Mouse (Mus musculus) kidney, adult 2 months (tissue): Measurements from ENCODE around the gene Cdc42bpg. TPM values are rescaled to one million over a fixed set of nuclear protein-coding genes. Genes with fewer than 3 reads are reported as not detected.

Experiments used
- DNase-seq: peaks from one replicate; pipeline ENCODE4 v3.0.0; 2021
- H3K27ac ChIP-seq: fragments of 200-500 bp; 2 replicates; pipeline ENCODE4 v1.5.1; 2012; ENCODE audit warnings: low read depth, low read length, control low read depth, inconsistent platforms; ENCODE audit not compliant: insufficient read depth
- H3K27me3 ChIP-seq: fragments of 200-500 bp; replicated peaks from 2 replicates; pipeline ENCODE4 v1.6.1; 2012; ENCODE audit warnings: mild to moderate bottlenecking, moderate library complexity, low read length, inconsistent platforms; ENCODE audit not compliant: control insufficient read depth, insufficient read depth
- H3K36me3 ChIP-seq: fragments of 200-500 bp; 2 replicates; pipeline ENCODE4 v1.6.1; 2012; ENCODE audit warnings: mild to moderate bottlenecking, moderate library complexity, low read length, inconsistent platforms; ENCODE audit not compliant: control insufficient read depth, insufficient read depth
- H3K4me1 ChIP-seq: fragments of 200-500 bp; 2 replicates; pipeline ENCODE4 v1.6.1; 2011; ENCODE audit warnings: low read length; ENCODE audit not compliant: control insufficient read depth, insufficient read depth
- H3K4me3 ChIP-seq: fragments of 200-500 bp; 2 replicates; pipeline ENCODE4 v1.5.1; 2011; ENCODE audit warnings: mild to moderate bottlenecking, low read depth, low read length, control low read depth; ENCODE audit not compliant: insufficient read depth
- CTCF ChIP-seq: fragments of 200-500 bp; conservative IDR thresholded peaks from 2 replicates; pipeline ENCODE4 v1.5.1; 2011; ENCODE audit warnings: low read depth, mild to moderate bottlenecking, control low read depth, low read length, moderate library complexity, mixed read lengths; ENCODE audit not compliant: insufficient read depth, insufficient read length
- POLR2A ChIP-seq: fragments of 200-500 bp; IDR thresholded peaks from one replicate; pipeline ENCODE4 v1.6.1; 2011; ENCODE audit warnings: low read depth, low read length, control low read depth
- WGBS: fragments of 180-500 bp; shearing (Covaris S2); methylation state at CpG from one replicate; pipeline ENCODE4 v1.1.7; 2018; 5-methylcytosine and 5-hydroxymethylcytosine counted together
- polyA plus RNA-seq: library from polyadenylated mRNA; depleted of rRNA; stranded (reverse); fragments of >200 nt; gene quantifications from 2 replicates; pipeline ENCODE4 v1.2.3, GENCODE M21; 2012; rRNA removed

Cdc42bpg gene
- polyA plus RNA-seq: 26.6 and 31.1 TPM in 2 replicates

DNA sequence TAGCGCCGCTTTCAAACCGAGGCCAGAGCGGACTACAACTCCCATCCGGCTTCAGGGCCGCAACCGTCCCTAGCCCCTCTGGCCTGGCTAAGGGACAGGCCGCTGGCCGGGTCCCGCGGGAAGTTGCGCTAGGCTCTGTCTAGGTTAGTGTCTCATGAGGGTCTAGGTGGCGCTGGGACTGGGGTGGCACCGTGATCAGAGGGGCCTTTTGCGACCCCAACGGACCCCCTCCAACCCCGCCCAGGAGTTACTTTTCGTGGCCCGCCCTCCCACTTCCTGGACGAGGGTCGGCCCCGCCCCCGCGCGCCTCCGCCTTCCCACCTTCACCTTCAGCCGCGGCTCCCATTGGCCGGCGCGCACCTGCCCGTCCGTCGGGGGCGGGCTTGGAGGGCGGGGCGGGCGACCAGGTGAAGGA, at the start of gene Cdc42bpg:
Gene Cdc42bpg (plus strand): TSS at position 320 of the 415 bp plus-strand sequence.
- peaks cover 18% of the 10 kb centered on the region for H3K4me1 ChIP-seq
- peak within 1 kb of the TSS; percentile 99 for H3K27ac ChIP-seq
- WGBS: 4% methylated on average over 35 of the region's 38 CpGs
- no peak for TF ChIP-seq POLR2A
- H3K36me3 ChIP-seq: no peaks in the 10 kb centered on the region
- H3K4me3 ChIP-seq: peak within 1 kb of the TSS; percentile 96
- DNase-seq: peak; percentile 97
- no peaks in the 10 kb centered on the region for H3K27me3 ChIP-seq

DNA sequence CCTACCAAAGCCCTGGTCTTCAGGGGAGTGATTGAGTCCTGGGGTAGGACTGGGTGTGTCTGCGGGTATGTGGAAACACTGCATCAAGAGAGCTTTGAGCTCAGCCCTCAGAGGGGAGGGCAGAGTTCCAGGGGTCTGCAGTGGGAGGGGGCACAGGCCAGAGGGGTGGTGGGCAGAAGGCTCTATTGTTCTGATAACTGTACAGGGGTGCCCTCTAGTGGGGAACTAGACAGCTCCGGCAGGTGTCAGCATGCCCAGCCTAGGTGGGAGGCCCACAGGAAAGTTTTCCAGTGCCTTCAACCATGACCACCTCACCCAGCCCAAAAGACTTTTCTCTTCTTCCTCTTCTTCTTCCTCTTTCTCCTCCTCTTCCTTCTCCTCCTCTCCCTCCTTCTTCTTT, 45.8 kb upstream of the Cdc42bpg start:
- 63% methylated on average over 2 of the region's 2 CpGs for WGBS

DNA sequence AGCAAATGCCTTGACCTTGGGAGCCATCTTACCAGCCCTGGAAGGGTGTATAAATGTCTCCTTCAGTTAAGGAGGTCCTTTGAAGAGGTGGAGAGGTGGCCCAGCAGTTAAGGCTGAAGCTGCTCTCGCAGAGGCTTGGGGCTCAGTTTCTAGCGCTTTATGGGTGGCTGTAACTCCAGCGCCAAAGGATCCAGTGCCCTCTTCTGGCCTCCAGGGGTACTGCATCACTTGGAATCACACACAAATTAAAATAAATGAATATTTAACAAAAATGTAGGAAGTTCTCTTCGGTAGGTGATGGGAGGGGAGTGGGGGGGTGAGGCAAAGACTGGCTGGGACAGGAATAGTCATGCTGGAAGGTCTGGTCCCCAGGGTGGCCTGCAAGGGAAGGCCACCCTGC, 45.3 kb upstream of the Cdc42bpg start:
- peaks cover 8% of the 10 kb centered on the region; the same call in 1 of the 2 replicates for H3K4me1 ChIP-seq

More for the DNA sequence above, 45.8 kb upstream of the Cdc42bpg start:
- TF ChIP-seq CTCF (peak; percentile 52), POLR2A (no peak)
- H3K4me1 ChIP-seq: peaks cover 7% of the 10 kb centered on the region; the same call in 1 of the 2 replicates
- peak; percentile 47 for DNase-seq
- H3K27ac ChIP-seq: no peak overlapping the region
- H3K27me3 ChIP-seq: no peaks in the 10 kb centered on the region
- H3K36me3 ChIP-seq: peaks cover 2% of the 10 kb centered on the region; the same call in 1 of the 2 replicates
- no peak overlapping the region for H3K4me3 ChIP-seq

DNA sequence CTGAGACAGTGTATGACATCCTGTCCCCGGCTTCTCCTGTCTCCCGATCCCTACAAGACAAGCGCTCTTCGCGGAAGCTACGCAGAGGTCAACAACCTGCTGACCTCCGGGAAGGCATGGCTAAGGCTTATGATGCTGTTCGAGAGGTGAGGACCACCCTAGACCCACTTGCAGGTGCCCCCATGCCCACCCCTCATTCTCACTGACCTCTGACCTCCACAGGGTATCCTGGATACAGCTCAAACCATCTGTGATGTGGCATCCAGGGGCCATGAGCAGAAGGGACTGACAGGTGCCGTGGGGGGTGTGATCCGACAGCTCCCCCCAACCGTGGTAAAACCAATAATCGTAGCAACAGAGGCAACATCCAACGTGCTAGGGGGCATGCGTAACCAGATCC, 44.9 kb upstream of the Cdc42bpg start:
- peaks cover 8% of the 10 kb centered on the region; the same call in 1 of the 2 replicates for H3K4me1 ChIP-seq
- TF ChIP-seq POLR2A (no peak), CTCF (no peak)
- no peak overlapping the region for H3K4me3 ChIP-seq
- no peak overlapping the region for H3K27ac ChIP-seq
- WGBS: 93% methylated on average over 14 of the region's 14 CpGs
- no peaks in the 10 kb centered on the region for H3K27me3 ChIP-seq
- H3K36me3 ChIP-seq: peaks cover 2% of the 10 kb centered on the region; the same call in 1 of the 2 replicates
- no peak for DNase-seq

More for the DNA sequence above, 45.3 kb upstream of the Cdc42bpg start:
- peak; percentile 43 for TF ChIP-seq CTCF
- TF ChIP-seq POLR2A: no peak
- Histone ChIP-seq H3K36me3 (peaks cover 2% of the 10 kb centered on the region; the same call in 1 of the 2 replicates), H3K27me3 (no peaks in the 10 kb centered on the region), H3K27ac (no peak overlapping the region), H3K4me3 (no peak overlapping the region)
- 78% methylated on average over 4 of the region's 4 CpGs for WGBS
- DNase-seq: no peak

DNA sequence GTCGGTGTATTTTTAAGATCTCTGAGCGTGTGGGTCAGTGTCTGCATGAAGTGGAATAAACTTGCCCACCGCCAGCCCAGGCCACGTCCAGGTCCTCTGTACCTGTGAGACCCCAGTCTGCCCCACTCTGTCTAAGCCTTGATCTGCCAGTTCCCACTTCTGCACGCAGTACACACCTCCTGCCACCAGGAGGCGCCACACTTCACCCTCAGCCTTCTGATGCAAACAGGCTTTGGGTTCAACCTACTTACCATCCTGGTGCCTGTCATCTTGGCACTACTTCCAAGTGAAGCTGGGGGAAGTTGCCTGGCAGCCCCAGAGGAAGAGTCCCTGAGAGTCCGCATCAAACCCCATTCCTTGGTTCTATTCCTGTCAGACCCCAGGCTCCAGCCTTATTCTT, 44.0 kb upstream of the Cdc42bpg start:
- TF ChIP-seq CTCF: peak; percentile 96
- TF ChIP-seq POLR2A: no peak
- Histone ChIP-seq H3K36me3 (peaks cover 2% of the 10 kb centered on the region; the same call in 1 of the 2 replicates), H3K27ac (peak overlapping the region; percentile 58), H3K27me3 (no peaks in the 10 kb centered on the region), H3K4me1 (peaks cover 8% of the 10 kb centered on the region; the same call in 1 of the 2 replicates), H3K4me3 (no peak overlapping the region)
- DNase-seq: peak; percentile 79
- WGBS: 66% methylated on average over 7 of the region's 7 CpGs

DNA sequence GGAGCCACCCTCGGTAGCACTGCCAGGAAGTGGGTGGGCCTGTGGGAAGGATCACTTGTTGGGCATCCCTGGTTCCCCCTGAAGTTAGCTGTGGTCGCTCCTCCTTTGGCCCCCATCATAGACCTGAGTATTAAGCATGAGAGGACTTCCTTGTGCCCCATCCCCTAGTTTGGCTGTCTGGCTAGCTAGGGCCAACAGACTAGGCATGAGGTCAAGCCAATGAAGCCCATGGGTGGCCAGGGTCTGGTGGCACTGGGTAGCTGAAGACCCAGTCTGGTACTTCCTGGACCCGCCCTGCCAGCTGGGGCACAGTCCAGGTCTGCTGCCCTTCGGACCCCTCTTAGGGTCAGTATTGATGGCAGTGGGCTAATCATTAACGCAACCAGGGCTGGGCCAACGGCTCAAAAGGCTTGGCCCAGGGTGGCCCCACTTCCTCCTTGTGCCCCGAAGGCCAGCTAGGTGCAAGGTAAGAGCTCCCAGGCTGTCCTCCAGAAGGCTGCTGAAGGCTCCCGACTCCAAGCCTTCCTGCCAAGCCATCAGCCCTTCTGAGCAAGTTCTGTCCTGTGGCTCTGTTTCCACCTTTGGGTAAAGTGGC, 43.3 kb upstream of the Cdc42bpg start:
- 38% methylated on average over 8 of the region's 8 CpGs for WGBS
- Histone ChIP-seq H3K4me3 (peak overlapping the region; percentile 62), H3K27me3 (no peaks in the 10 kb centered on the region), H3K36me3 (no peaks in the 10 kb centered on the region; the same call in 1 of the 2 replicates), H3K4me1 (peaks cover 8% of the 10 kb centered on the region; the same call in 1 of the 2 replicates), H3K27ac (peak overlapping the region; percentile 84)
- peak; percentile 93 for DNase-seq
- no peak for TF ChIP-seq CTCF
- TF ChIP-seq POLR2A: peak; percentile 89

DNA sequence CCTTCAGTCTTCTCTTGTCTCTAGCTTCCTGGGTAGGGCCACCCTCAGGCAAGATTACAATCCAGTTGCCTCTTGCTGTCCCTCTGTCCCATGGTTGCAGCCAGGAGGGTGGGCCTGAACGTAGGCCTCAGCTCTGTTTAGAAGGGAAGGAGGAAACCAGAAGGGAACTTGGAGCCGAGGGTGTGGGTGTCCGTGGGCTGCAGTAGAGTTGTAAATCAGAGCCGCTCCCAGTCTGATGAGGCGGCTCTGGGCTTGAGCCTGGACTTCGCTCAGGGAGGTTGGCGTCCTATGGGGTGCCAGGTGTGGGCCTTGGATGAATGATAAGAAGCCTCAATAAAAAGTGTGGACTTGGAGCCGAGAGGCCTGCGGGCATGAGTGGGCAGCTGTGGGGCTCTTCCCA, 42.1 kb upstream of the Cdc42bpg start:
- Histone ChIP-seq H3K4me3 (peak overlapping the region; percentile 62), H3K4me1 (peaks cover 8% of the 10 kb centered on the region; the same call in 1 of the 2 replicates), H3K36me3 (no peaks in the 10 kb centered on the region), H3K27me3 (no peaks in the 10 kb centered on the region), H3K27ac (peak overlapping the region; percentile 84)
- TF ChIP-seq POLR2A: no peak
- TF ChIP-seq CTCF: no peak
- 30% methylated on average over 9 of the region's 9 CpGs for WGBS
- peak; percentile 61 for DNase-seq
